Mouse (Mus musculus) bone marrow, adult 2 months (tissue): ENCODE results near the gene Asb1. TPM values are rescaled to one million over a fixed set of nuclear protein-coding genes. Genes with fewer than 3 reads are reported as not detected.

Experiments
- H3K27ac ChIP-seq: fragments of 200-500 bp; 2 replicates; pipeline ENCODE4 v1.5.1; 2012; ENCODE audit warnings: low read depth, mild to moderate bottlenecking, control low read depth, inconsistent platforms, low read length; ENCODE audit not compliant: control insufficient read depth, poor library complexity, insufficient read depth
- H3K4me1 ChIP-seq: fragments of 200-500 bp; 2 replicates; pipeline ENCODE4 v1.6.1; 2011; ENCODE audit warnings: low read length; ENCODE audit not compliant: control insufficient read depth, insufficient read depth
- H3K4me3 ChIP-seq: fragments of 200-500 bp; replicated peaks from 2 replicates; pipeline ENCODE3; 2011; ENCODE audit warnings: mild to moderate bottlenecking, low read depth, low read length, control low read depth; ENCODE audit not compliant: control insufficient read depth
- CTCF ChIP-seq: fragments of 200-500 bp; IDR thresholded peaks from 2 replicates; pipeline ENCODE4 v1.5.1; 2011; ENCODE audit warnings: low read length, control low read depth; ENCODE audit not compliant: control insufficient read depth, insufficient read depth
- POLR2A ChIP-seq: fragments of 200-500 bp; IDR thresholded peaks from 2 replicates; pipeline ENCODE4 v1.6.1; 2011; ENCODE audit warnings: low read depth, mild to moderate bottlenecking, control low read depth, low read length, borderline replicate concordance; ENCODE audit not compliant: control insufficient read depth
- WGBS: fragments of 180-500 bp; shearing (Covaris S2); methylation state at CpG from one replicate; pipeline ENCODE4 v1.1.7; 2018; 5-methylcytosine and 5-hydroxymethylcytosine counted together
- polyA plus RNA-seq: library from polyadenylated mRNA; stranded (reverse); fragments of >200 nt; gene quantifications from 2 replicates; pipeline ENCODE4 v1.2.4, GENCODE M21; 2011; ENCODE audit warnings: low replicate concordance; ENCODE audit not compliant: missing spikeins, insufficient read depth, insufficient read length

Asb1 gene
- polyA plus RNA-seq, 1 experiment = 40.9 TPM

DNA sequence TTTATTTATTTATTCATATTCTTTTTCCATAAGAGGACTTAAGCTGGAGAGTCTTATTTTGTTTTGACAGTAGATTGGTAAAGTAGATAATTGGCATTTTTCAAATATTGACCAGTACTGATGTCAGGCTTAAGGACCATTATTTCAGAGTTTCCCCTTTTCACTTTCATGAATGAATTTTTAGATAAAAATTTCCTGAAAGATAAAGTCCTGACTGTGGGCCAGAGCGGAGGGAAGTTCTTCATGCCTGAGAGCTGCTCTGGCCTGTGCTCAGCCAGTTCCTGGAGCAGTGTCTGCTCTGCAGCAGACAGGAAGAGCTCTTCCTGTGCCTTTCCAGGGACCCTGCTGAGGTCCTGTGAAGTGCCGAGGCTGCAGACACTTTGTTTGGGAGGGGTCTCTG, 16.8 kb downstream of the Asb1 start:
- TF ChIP-seq CTCF = no peak
- TF ChIP-seq POLR2A = no peak
- 74% methylated on average over 2 of the region's 2 CpGs for WGBS
- Histone ChIP-seq H3K4me1 (no peaks in the 10 kb centered on the region), H3K27ac (no peak overlapping the region), H3K4me3 (no peak overlapping the region)

DNA sequence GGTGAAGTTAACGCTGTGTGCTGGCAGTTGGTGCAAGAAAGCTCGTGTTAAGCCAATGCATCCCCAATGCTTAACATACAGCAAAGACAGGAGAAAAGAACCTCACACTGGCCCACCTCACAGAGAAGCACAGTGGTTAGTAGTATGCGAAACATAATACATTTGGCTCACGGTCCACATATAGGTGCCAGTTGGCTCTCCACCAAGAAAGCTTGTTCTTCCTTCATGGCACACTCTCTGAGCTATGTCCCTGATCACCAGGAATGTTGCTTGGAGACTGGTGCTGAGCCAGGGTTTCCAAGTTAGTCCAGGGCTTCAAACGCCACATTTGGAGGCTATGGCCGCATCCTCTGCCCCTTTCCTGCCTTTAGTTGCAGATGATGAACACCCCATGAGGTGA, 20.9 kb downstream of the Asb1 start:
- H3K27ac ChIP-seq = no peak overlapping the region
- no peaks in the 10 kb centered on the region for H3K4me1 ChIP-seq
- no peak overlapping the region for H3K4me3 ChIP-seq
- 87% methylated on average over 6 of the region's 6 CpGs for WGBS
- TF ChIP-seq POLR2A (no peak), CTCF (no peak)

GRCm38 (mm10) chr1:91562977-91563590, 22.7 kb downstream of the Asb1 start:
- H3K4me3 ChIP-seq = no peak overlapping the region
- 73% methylated on average over 4 of the region's 4 CpGs for WGBS
- H3K27ac ChIP-seq = no peak overlapping the region
- TF ChIP-seq POLR2A = no peak
- H3K4me1 ChIP-seq = no peaks in the 10 kb centered on the region

DNA sequence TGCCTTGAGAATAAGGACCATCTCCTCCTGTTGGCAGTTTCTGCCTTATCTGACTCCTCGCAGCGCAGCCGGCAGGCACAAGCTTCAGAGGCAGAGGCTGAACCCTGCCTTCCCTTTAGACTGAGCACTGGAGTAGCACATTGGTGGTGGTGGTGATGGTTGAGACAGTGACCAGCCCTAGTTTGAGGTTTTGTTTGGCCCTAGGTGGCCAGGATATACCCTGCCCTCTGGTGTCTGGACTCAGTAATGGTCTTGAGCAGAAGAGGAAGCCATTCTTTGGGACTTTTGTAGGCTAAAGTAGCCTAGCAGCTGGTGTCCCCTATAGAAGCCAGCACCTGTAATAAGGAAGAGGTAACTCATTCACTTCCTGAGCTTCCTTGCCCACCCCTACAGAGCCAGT, 23.7 kb downstream of the Asb1 start:
- no peak overlapping the region for H3K4me3 ChIP-seq
- 57% methylated on average over 3 of the region's 3 CpGs for WGBS
- TF ChIP-seq CTCF (peak; percentile 38; the same call in 1 of the 2 replicates), POLR2A (no peak)

GRCm38 (mm10) chr1:91564598-91564997, 24.3 kb downstream of the Asb1 start:
- no peaks in the 10 kb centered on the region for H3K4me1 ChIP-seq
- H3K4me3 ChIP-seq = no peak overlapping the region
- no peak for TF ChIP-seq CTCF
- no peak for TF ChIP-seq POLR2A
- no peak overlapping the region for H3K27ac ChIP-seq
- WGBS = 65% methylated on average over 6 of the region's 6 CpGs

More for the DNA sequence above, 23.7 kb downstream of the Asb1 start:
- H3K27ac ChIP-seq = no peak overlapping the region
- H3K4me1 ChIP-seq = no peaks in the 10 kb centered on the region

DNA sequence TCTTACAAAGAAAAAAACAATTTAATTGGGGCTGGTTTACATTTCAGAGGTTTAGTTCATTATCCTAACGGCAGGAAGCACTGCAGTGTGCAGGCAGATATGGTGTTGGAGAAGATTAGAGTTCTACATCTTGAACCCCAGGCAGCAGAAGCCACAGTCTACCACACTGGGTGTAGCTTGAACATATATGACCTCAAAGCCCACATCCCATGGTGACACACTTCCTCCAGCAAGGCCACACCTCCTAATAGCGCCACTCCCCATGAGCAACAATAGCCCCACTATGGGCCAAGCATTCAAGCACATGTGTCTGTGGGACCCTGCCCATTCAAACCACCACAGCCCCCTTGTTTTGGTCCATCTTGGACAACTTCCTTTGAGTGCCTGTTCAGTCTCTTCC, 26.9 kb downstream of the Asb1 start:
- no peak overlapping the region for H3K27ac ChIP-seq
- H3K4me1 ChIP-seq = no peaks in the 10 kb centered on the region
- TF ChIP-seq POLR2A (no peak), CTCF (no peak)
- no peak overlapping the region for H3K4me3 ChIP-seq
- WGBS = 60% methylated on average over 2 of the region's 2 CpGs

- H3K4me3 ChIP-seq = no peak overlapping the region
- TF ChIP-seq POLR2A = no peak
- TF ChIP-seq CTCF = no peak
- no peaks in the 10 kb centered on the region for H3K4me1 ChIP-seq
- H3K27ac ChIP-seq = no peak overlapping the region
- 40% methylated on average over 10 of the region's 10 CpGs for WGBS
These were observed 32.1 kb downstream of the Asb1 start for GRCm38 (mm10) chr1:91572458-91572857.

DNA sequence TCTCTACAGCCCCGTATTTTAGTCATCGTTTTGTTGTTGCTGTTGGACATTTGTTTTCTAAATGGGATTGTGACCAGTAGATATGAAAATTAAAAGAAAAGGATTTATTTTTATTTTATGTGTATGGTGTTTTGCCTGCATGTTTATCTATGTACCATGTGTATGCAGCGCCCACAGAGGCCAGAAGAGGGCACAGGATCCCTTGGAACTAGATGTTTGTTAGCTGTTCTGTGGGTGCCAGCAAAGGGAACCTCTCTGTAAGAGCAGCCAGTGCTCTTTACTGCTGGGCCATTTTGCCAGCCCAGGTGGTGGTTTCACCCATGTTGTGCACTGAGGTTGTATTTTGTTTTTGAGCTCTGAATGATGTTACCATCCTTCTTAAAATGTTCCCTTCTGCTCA, 33.9 kb downstream of the Asb1 start:
- WGBS = 54% methylated on average over 3 of the region's 3 CpGs
- no peak for TF ChIP-seq POLR2A
- peak; percentile 23; the same call in 1 of the 2 replicates for TF ChIP-seq CTCF
- Histone ChIP-seq H3K4me1 (no peaks in the 10 kb centered on the region), H3K27ac (no peak overlapping the region), H3K4me3 (no peak overlapping the region)

- H3K4me1 ChIP-seq = no peaks in the 10 kb centered on the region
- H3K27ac ChIP-seq = no peak overlapping the region
- WGBS = 72% methylated on average over 7 of the region's 7 CpGs
- TF ChIP-seq CTCF (no peak), POLR2A (no peak)
- H3K4me3 ChIP-seq = no peak overlapping the region
These were observed 37.7 kb downstream of the Asb1 start for GRCm38 (mm10) chr1:91577883-91578517.
